Mouse (Mus musculus) left cerebral cortex, postnatal 25 days (tissue): Measurements from ENCODE around the gene Ubr2. TPM values are rescaled to one million over a fixed set of nuclear protein-coding genes. Genes with fewer than 3 reads are reported as not detected.

Experiments
- DNase-seq, 2 experiments: peaks; one replicate each; pipeline ENCODE4 v3.0.0; 2022; ENCODE audit warnings: low spot score in 2 of 2, mixed read lengths in 1 of 2
- intact Hi-C: fragments of 180-260 bp; cut with DNase I; formaldehyde crosslinking; loops from one replicate; pipeline ENCODE4 v1.15.1; 2025
- total RNA-seq, 2 experiments: library from RNA; stranded (reverse); gene quantifications; 2 replicates each; pipeline ENCODE4 v1.2.3; 2021

The Ubr2 gene
- total RNA-seq, 2 experiments from 2014 or later, result 50.6 to 57.0 TPM

- intact Hi-C loops, result loop anchor here (1.0 to 5.0 kb wide), 3 partner anchors 32 to 107 kb away; partner anchors contain the start of gene Rpl7l1
- DNase-seq, result peak; percentile 79 to 85
Measured at GRCm38 (mm10) chr17:46889450-46890084, 120.8 kb downstream of the Ubr2 start.

GRCm38 (mm10) chr17:46888511-46889212, 121.7 kb downstream of the Ubr2 start:
- DNase-seq, result peak; percentile 57 to 73
- intact Hi-C loops, result no loop called here

- DNase-seq, result no peak
- intact Hi-C loops, result no loop called here
Measured at GRCm38 (mm10) chr17:46885910-46886643, 124.3 kb downstream of the Ubr2 start.

- intact Hi-C loops, result no loop called here
Measured at GRCm38 (mm10) chr17:46885218-46885909, 125.0 kb downstream of the Ubr2 start.

GRCm38 (mm10) chr17:46884766-46885165, 125.6 kb downstream of the Ubr2 start:
- DNase-seq, result no peak
- intact Hi-C loops, result no loop called here

More at GRCm38 (mm10) chr17:46885218-46885909, 125.0 kb downstream of the Ubr2 start:
- DNase-seq, result no peak

- intact Hi-C loops, result no loop called here
- DNase-seq, result no peak
Measured at GRCm38 (mm10) chr17:46883107-46883506, 127.2 kb downstream of the Ubr2 start.

GRCm38 (mm10) chr17:46881728-46882127, 128.6 kb downstream of the Ubr2 start:
- DNase-seq, result no peak

GRCm38 (mm10) chr17:46880322-46880721, 130.0 kb downstream of the Ubr2 start:
- intact Hi-C loops, result no loop called here
- no peak for DNase-seq

More at GRCm38 (mm10) chr17:46881728-46882127, 128.6 kb downstream of the Ubr2 start:
- intact Hi-C loops, result no loop called here

GRCm38 (mm10) chr17:46879841-46880311, 130.5 kb downstream of the Ubr2 start:
- DNase-seq, result no peak
- intact Hi-C loops, result no loop called here

Other genes starting within 250 kb of the Ubr2 start
- not detected for gene Ptcra, start 246.8 kb downstream of the Ubr2 start, total RNA-seq
- 10 to 100 TPM in 1 of 2 experiments, 1 to 10 TPM in 1; 5.7 to 10.8 TPM for gene 2310039H08Rik, start 237.9 kb downstream of the Ubr2 start, total RNA-seq
- 10 to 100 TPM; 45.7 to 51.9 TPM for gene Rpl7l1, start 227.9 kb downstream of the Ubr2 start, total RNA-seq
- gene Bicral, start 152.1 kb downstream of the Ubr2 start, total RNA-seq, result 10 to 100 TPM; 41.6 to 49.7 TPM
- gene Tbcc, start 119.9 kb downstream of the Ubr2 start, total RNA-seq, result 10 to 100 TPM; 32.4 to 36.7 TPM
- gene Prph2, start 100.1 kb downstream of the Ubr2 start, total RNA-seq, result not detected